Mouse (Mus musculus) heart, embryonic 16.5 days (tissue): ENCODE results near the gene Ap1s2. TPM values are rescaled to one million over a fixed set of nuclear protein-coding genes. Genes with fewer than 3 reads are reported as not detected.

Experiments used
- ATAC-seq: fragments of 200-750 bp; cut with Nextera tagmentation; replicated peaks from 2 replicates; pipeline ENCODE4 v1.8.0; 2017; ENCODE audit warnings: moderate number of reproducible peaks; ENCODE audit not compliant: insufficient read depth, low FRiP score; ENCODE audit errors: extremely low read depth
- H3K27ac ChIP-seq: fragments of 300-500 bp; sonication (generic); 2 replicates; pipeline ENCODE4 v1.5.1; 2014; ENCODE audit warnings: mild to moderate bottlenecking, low read length, control low read depth, moderate library complexity
- H3K27me3 ChIP-seq: fragments of 300-500 bp; sonication (generic); 2 replicates; pipeline ENCODE4 v1.6.1; 2014; ENCODE audit warnings: low read length, mixed read lengths; ENCODE audit not compliant: control insufficient read depth, insufficient read depth
- H3K36me3 ChIP-seq: fragments of 300-500 bp; sonication (generic); 2 replicates; pipeline ENCODE4 v1.6.1; 2014; ENCODE audit not compliant: control insufficient read depth, insufficient read depth
- H3K4me1 ChIP-seq: fragments of 300-500 bp; sonication (generic); 2 replicates; pipeline ENCODE4 v1.6.1; 2014; ENCODE audit warnings: low read length, mixed read lengths; ENCODE audit not compliant: control insufficient read depth, insufficient read depth
- H3K4me2 ChIP-seq: fragments of 300-500 bp; sonication (generic); 2 replicates; pipeline ENCODE4 v1.6.1; 2014; ENCODE audit warnings: low read depth, mild to moderate bottlenecking, control low read depth, low read length
- H3K4me3 ChIP-seq: fragments of 300-500 bp; sonication (generic); 2 replicates; pipeline ENCODE4 v1.5.1; 2014; ENCODE audit warnings: mild to moderate bottlenecking, control low read depth, low read length
- H3K9ac ChIP-seq: fragments of 300-500 bp; sonication (generic); 2 replicates; pipeline ENCODE4 v1.6.1; 2014; ENCODE audit warnings: low read length, control low read depth
- H3K9me3 ChIP-seq: fragments of 300-500 bp; sonication (generic); replicated peaks from 2 replicates; pipeline ENCODE4 v1.6.1; 2016; ENCODE audit warnings: low read length; ENCODE audit not compliant: control insufficient read depth
- WGBS: fragments of 180-500 bp; shearing (Covaris S2); extraction: QIAGEN DNeasy Blood & Tissue Kit; methylation state at CpG from one replicate; pipeline ENCODE4 v1.1.7; 2014; 5-methylcytosine and 5-hydroxymethylcytosine counted together
- polyA plus RNA-seq: library from polyadenylated mRNA; unstranded; fragments of >200 nt; fragmentation: Nextera tagmentation; extraction: Ambion mirVana; gene quantifications from 2 replicates; pipeline ENCODE4 v1.2.1, GENCODE M21; 2015

Gene Ap1s2
- polyA plus RNA-seq, 1 experiment from 2014 or later = 18.8 TPM

DNA sequence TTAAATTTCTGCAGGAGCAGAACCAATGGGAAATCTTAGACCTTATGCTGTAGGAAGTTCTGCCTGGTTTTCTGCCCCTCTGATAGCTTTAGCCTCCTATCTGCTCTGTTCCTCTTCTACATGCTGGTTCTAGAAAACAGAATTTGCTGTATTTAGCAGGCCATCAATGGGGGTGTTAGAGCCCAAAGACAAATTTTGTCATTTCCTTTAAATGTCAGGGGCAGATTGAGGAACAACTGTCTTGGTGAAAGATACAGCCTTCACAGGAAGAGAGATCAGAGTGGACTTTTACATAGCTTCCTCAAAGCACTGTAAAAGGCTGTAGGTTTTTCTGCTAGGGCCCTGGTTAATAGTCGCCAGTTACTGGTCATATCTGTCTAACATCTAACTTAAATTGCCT lies 11.5 kb upstream of the Ap1s2 start:
- no peaks in the 10 kb centered on the region for H3K9me3 ChIP-seq
- WGBS = 40% methylated on average over 1 of the region's 1 CpGs

DNA sequence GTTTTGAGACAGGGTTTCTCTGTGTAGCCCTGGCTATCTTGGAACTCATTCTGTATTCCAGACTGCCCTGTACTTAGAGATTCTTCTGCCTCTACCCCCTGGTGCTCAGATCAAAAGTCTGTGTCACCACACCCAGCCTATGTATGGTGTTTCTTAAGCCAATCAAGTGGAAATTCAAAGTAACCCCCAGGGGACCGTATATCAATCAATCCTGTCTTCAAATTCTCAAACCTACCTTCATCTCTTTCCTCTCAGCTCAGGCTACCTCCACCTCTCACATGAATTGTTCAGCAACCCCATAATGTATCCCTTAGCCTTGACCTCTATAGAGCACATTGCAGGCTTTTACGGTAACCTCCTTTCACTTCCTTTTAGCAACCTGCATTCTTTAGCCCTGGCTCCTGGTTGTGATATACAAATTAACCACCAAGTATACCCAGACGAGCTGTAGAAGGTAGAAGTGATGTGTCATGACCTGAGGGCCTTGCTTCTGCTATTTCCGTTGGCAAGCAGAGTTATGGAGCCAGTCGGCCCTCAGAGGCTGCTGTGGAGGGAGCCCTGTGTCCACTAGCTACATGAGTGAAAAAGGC lies 9.3 kb upstream of the Ap1s2 start:
- ATAC-seq = no peak
- WGBS = 53% methylated on average over 5 of the region's 5 CpGs
- Histone ChIP-seq H3K9me3 (no peaks in the 10 kb centered on the region), H3K4me1 (no peaks in the 10 kb centered on the region), H3K27me3 (no peaks in the 10 kb centered on the region), H3K36me3 (no peaks in the 10 kb centered on the region), H3K4me2 (no peak overlapping the region), H3K4me3 (no peak overlapping the region), H3K9ac (no peak overlapping the region), H3K27ac (no peak overlapping the region)

More for the DNA sequence above, 11.5 kb upstream of the Ap1s2 start:
- H3K36me3 ChIP-seq = no peaks in the 10 kb centered on the region
- no peak for ATAC-seq
- no peaks in the 10 kb centered on the region for H3K4me1 ChIP-seq
- H3K4me3 ChIP-seq = no peak overlapping the region
- H3K4me2 ChIP-seq = no peak overlapping the region
- H3K27ac ChIP-seq = no peak overlapping the region
- no peak overlapping the region for H3K9ac ChIP-seq
- no peaks in the 10 kb centered on the region for H3K27me3 ChIP-seq

DNA sequence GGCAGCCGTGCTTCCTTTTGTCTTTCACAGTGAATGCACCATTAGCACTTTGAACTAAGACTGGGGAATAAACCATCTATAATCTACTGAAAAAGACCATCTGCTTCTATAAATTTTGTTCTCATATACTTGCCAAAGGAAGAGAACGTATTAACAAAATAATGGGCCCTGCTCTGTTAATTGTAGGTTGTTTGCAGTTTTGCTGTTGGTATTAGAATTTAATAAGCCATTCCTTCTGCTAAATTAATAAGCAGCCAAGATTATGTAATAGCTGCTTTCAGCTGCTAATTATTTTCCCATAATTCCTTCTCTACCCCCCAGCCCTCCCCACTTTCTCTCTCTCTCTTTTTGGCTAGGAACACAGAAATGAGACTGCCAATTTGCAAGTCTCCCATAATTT lies 2.0 kb upstream of the Ap1s2 start:
- no peak overlapping the region for H3K4me3 ChIP-seq
- 83% methylated on average over 2 of the region's 2 CpGs for WGBS
- no peak overlapping the region for H3K27ac ChIP-seq
- H3K4me2 ChIP-seq = no peak overlapping the region
- H3K27me3 ChIP-seq = no peaks in the 10 kb centered on the region
- H3K36me3 ChIP-seq = no peaks in the 10 kb centered on the region
- H3K9me3 ChIP-seq = no peaks in the 10 kb centered on the region
- ATAC-seq = no peak
- no peak overlapping the region for H3K9ac ChIP-seq
- no peaks in the 10 kb centered on the region for H3K4me1 ChIP-seq

DNA sequence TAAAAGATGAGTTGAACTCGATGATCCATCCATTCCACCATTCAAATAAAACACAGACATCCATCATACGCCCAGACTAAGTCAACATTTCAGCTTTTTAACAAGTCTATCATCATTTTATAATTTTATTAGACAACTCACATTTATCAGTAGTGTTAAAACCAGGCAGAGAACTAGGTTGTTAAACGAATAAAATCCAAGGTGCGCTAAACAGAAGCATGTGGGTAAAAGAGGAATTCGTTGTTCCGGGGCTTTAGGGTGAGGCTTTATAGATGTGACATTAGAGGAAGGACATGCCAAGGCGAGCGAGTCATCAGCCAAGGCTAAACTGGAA lies 847 bp upstream of the Ap1s2 start:
- no peak for ATAC-seq
- WGBS = 22% methylated on average over 8 of the region's 8 CpGs
- H3K27ac ChIP-seq = peak overlapping the region; percentile 86

DNA sequence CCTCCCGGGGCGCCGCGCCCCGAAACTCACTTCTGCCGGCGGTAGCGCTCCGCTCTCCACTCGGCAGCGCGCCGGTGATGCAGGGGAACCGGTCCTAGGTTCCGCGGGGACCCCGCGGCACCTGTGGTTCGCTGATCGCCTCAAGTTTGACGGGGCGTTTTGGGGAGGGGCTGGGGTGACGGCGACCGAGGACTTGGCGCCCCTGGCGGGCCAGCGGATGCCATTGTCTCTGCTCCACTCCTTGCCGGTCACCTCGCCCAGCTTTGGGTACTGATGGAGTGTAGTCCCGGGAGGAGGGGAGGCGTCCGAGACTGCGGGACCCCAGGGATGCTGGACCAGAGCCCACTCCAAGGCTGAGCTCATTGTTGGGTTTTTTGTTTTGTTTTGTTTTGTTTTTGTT lies 564 bp downstream of the Ap1s2 start:
- peak; percentile 14; the same call in 1 of the 2 replicates for ATAC-seq
- WGBS = 11% methylated on average over 20 of the region's 34 CpGs
- Histone ChIP-seq H3K36me3 (no peaks in the 10 kb centered on the region), H3K27ac (peak overlapping the region; percentile 76), H3K4me1 (no peaks in the 10 kb centered on the region), H3K9ac (peak overlapping the region; percentile 72), H3K4me3 (peak overlapping the region; percentile 72), H3K4me2 (peak overlapping the region; percentile 72), H3K9me3 (no peaks in the 10 kb centered on the region), H3K27me3 (no peaks in the 10 kb centered on the region)

More for the DNA sequence above, 847 bp upstream of the Ap1s2 start:
- Histone ChIP-seq H3K36me3 (no peaks in the 10 kb centered on the region), H3K27me3 (no peaks in the 10 kb centered on the region), H3K4me1 (no peaks in the 10 kb centered on the region), H3K4me3 (peak overlapping the region; percentile 69), H3K4me2 (peak overlapping the region; percentile 69), H3K9ac (peak overlapping the region; percentile 77), H3K9me3 (no peaks in the 10 kb centered on the region)

DNA sequence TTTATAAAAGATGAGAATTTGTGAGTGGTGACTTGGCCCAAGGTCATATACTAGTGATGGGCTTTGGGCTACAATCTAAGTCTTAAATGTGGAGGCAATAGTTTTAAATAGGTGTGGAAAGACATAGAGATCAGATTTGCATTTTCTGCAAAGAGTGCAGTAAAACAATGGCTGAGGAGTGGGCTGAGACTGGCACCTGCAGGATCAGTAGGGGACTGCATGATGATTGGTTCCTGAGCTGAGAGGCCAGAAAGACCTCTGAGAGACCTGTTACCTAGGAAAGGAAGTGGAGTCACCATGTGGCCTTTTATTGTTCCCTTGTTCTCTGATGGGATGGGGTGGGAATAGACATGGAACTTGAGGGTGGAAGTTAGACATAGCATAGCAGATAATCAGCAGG lies 4.0 kb downstream of the Ap1s2 start:
- H3K36me3 ChIP-seq = 0 out of 2 replicates have a peak, but pooled peaks cover 2% of the 10 kb centered on the region
- H3K27me3 ChIP-seq = no peaks in the 10 kb centered on the region
- no peak overlapping the region for H3K27ac ChIP-seq
- H3K9ac ChIP-seq = no peak overlapping the region
- no peak for ATAC-seq
- no peak overlapping the region for H3K4me3 ChIP-seq
- H3K9me3 ChIP-seq = no peaks in the 10 kb centered on the region
- H3K4me1 ChIP-seq = no peaks in the 10 kb centered on the region
- no peak overlapping the region for H3K4me2 ChIP-seq

DNA sequence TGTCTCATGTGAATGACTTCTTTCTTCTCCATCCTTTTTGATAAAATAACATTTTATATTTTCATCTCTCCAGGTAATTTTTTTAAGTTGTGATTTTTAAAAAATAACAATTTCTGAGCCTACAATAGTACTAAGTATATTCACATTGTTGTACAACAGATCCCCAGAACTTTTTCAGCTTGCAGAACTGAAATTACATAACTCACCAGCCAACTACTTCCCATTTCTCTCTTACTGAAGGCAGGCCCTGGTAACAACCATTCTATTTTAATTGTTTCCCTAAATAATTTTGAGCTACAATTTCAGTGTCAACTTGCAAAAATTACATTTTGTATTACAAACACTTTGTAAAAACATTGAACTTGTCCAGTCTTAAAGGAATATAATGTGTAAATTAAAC lies 20.7 kb downstream of the Ap1s2 start:
- no peak overlapping the region for H3K4me2 ChIP-seq
- no peaks in the 10 kb centered on the region for H3K9me3 ChIP-seq
- no peak overlapping the region for H3K9ac ChIP-seq
- ATAC-seq = no peak
- H3K36me3 ChIP-seq = no peaks in the 10 kb centered on the region
- no peaks in the 10 kb centered on the region for H3K4me1 ChIP-seq
- H3K27me3 ChIP-seq = no peaks in the 10 kb centered on the region
- H3K27ac ChIP-seq = no peak overlapping the region
- no peak overlapping the region for H3K4me3 ChIP-seq

DNA sequence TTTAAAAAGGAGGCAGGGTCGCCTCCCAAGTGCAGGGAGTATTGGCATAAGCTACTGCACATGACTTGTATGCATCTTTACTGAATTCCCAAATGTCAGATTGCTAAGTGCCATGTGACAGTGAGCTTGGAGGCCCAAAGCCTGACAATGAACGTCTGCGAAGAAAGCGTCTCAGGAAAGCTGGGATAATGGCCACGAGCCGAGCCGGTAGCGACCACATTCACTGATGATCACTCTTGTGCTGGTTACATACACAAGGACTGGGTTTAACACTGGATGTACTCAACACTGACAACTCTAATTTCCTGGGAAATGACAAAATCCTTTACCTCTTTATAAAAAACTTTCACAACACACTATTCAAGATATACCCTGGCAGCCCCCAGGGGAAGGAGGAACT lies 25.9 kb downstream of the Ap1s2 start:
- Histone ChIP-seq H3K9ac (no peak overlapping the region), H3K4me1 (no peaks in the 10 kb centered on the region), H3K27me3 (no peaks in the 10 kb centered on the region), H3K9me3 (no peaks in the 10 kb centered on the region), H3K27ac (no peak overlapping the region), H3K36me3 (peaks cover 7% of the 10 kb centered on the region), H3K4me2 (no peak overlapping the region), H3K4me3 (no peak overlapping the region)
- ATAC-seq = no peak
- 70% methylated on average over 8 of the region's 8 CpGs for WGBS

DNA sequence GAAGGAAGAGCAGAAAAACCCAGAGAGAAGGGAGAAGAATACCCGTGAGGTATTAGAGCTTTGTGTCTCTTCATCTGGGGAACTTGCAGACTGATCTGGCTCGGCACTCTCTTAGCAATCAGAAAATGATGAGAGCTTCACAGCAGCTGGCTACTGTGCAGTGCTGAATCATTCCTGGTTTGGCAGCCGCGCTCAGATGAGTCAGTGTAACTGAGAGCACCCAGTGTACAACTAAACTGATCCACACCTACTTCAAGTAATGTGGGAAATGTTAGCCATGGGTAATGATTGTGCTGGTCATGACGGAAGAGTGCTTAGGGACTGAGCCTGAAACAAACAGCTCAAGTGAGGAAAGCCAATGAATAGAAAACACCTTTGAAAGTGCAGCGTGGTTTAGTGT lies 29.8 kb downstream of the Ap1s2 start:
- H3K9ac ChIP-seq = no peak overlapping the region
- H3K4me1 ChIP-seq = no peaks in the 10 kb centered on the region
- no peak overlapping the region for H3K27ac ChIP-seq
- no peak overlapping the region for H3K4me3 ChIP-seq
- H3K36me3 ChIP-seq = peaks cover 7% of the 10 kb centered on the region
- WGBS = 88% methylated on average over 6 of the region's 6 CpGs
- no peak overlapping the region for H3K4me2 ChIP-seq
- no peak for ATAC-seq
- H3K27me3 ChIP-seq = no peaks in the 10 kb centered on the region
- H3K9me3 ChIP-seq = no peaks in the 10 kb centered on the region

DNA sequence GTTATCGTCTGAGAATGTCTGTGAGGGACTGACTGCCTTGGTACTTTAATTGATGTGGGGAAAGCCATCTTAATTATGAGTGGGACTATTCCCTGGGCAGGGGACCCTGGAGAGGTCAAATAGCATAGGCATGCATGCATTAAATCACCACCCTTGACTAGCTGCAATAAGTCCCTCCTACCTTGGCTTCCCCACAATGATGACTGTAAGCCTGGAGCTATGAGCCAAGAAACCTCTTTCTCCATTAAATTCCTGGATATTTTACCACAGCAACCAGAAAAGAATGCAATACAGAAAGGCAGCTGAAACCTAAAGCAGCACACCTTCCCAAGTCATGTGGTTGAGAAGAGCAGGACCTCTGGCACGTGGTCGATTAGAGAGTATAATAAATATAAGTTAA lies 35.6 kb downstream of the Ap1s2 start:
- H3K9ac ChIP-seq = no peak overlapping the region
- no peak for ATAC-seq
- no peaks in the 10 kb centered on the region for H3K9me3 ChIP-seq
- H3K4me1 ChIP-seq = no peaks in the 10 kb centered on the region
- WGBS = 88% methylated on average over 3 of the region's 3 CpGs
- H3K27me3 ChIP-seq = no peaks in the 10 kb centered on the region
- no peak overlapping the region for H3K4me3 ChIP-seq
- H3K4me2 ChIP-seq = no peak overlapping the region
- no peak overlapping the region for H3K27ac ChIP-seq
- H3K36me3 ChIP-seq = peaks cover 27% of the 10 kb centered on the region
